Mouse (Mus musculus) spleen, embryonic (tissue): Measurements from ENCODE around the gene Dll4.

Source experiments
- CTCF ChIA-PET: fragments of 350-600 bp; sonication (Branson Sonifier 250); formaldehyde crosslinking; loops from one replicate; lab custom pipeline; 2022; lab: Charles Lee

Gene Dll4

GRCm38 (mm10) chr2:119325568-119326143, at the start of gene Dll4:
Dll4 (plus strand) TSS chr2:119325784.
- CTCF ChIA-PET, result no interaction called here

GRCm38 (mm10) chr2:119276926-119277325, 48.7 kb upstream of the Dll4 start:
- CTCF ChIA-PET, result no interaction called here

- CTCF ChIA-PET, result no interaction called here
These were observed 47.8 kb upstream of the Dll4 start for GRCm38 (mm10) chr2:119277810-119278209.

GRCm38 (mm10) chr2:119281899-119282565, 43.6 kb upstream of the Dll4 start:
- CTCF ChIA-PET, result no interaction called here

GRCm38 (mm10) chr2:119287372-119287771, 38.2 kb upstream of the Dll4 start:
- CTCF ChIA-PET, result interaction anchor here (0.7 kb wide), 2 partner anchors 36 to 1761 kb away, joined by 3 read pairs; no protein-coding TSS in a partner anchor

- CTCF ChIA-PET, result interaction anchor here (0.6 to 0.7 kb wide), 3 partner anchors 37 to 1882 kb away, joined by 3 to 4 read pairs (median 3); partner anchors contain the start of genes Tubgcp4 and Zscan29
These were observed 37.2 kb upstream of the Dll4 start, which contains the start of gene Vps18 for GRCm38 (mm10) chr2:119288270-119288882. Vps18 (plus strand) TSS chr2:119288740.

- CTCF ChIA-PET, result interaction anchor here (0.6 to 1.0 kb wide), 2 partner anchors 68 to 187 kb away, joined by 3 to 9 read pairs; no protein-coding TSS in a partner anchor
These were observed 36.6 kb upstream of the Dll4 start for GRCm38 (mm10) chr2:119289014-119289416.

- CTCF ChIA-PET, result interaction anchor here (0.7 kb wide), 1 partner anchor 1483 kb away, joined by 4 read pairs; no protein-coding TSS in a partner anchor
These were observed 33.3 kb upstream of the Dll4 start for GRCm38 (mm10) chr2:119292281-119292680.

GRCm38 (mm10) chr2:119292852-119293251, 32.7 kb upstream of the Dll4 start:
- CTCF ChIA-PET, result no interaction called here

- CTCF ChIA-PET, result no interaction called here
These were observed 32.3 kb upstream of the Dll4 start for GRCm38 (mm10) chr2:119293311-119293710.

GRCm38 (mm10) chr2:119293776-119294390, 31.7 kb upstream of the Dll4 start:
- CTCF ChIA-PET, result no interaction called here

- CTCF ChIA-PET, result no interaction called here
These were observed 31.2 kb upstream of the Dll4 start for GRCm38 (mm10) chr2:119294411-119294810.

GRCm38 (mm10) chr2:119296756-119297155, 28.8 kb upstream of the Dll4 start:
- CTCF ChIA-PET, result no interaction called here

- CTCF ChIA-PET, result interaction anchor here (0.5 to 0.7 kb wide), 2 partner anchors 130 to 237 kb away, joined by 3 read pairs; no protein-coding TSS in a partner anchor
These were observed 28.1 kb upstream of the Dll4 start for GRCm38 (mm10) chr2:119297506-119297905.

GRCm38 (mm10) chr2:119298330-119298729, 27.3 kb upstream of the Dll4 start:
- CTCF ChIA-PET, result interaction anchor here (0.7 to 0.9 kb wide), 2 partner anchors 100 to 138 kb away, joined by 3 to 8 read pairs; no protein-coding TSS in a partner anchor

GRCm38 (mm10) chr2:119298839-119299238, 26.7 kb upstream of the Dll4 start:
- CTCF ChIA-PET, result interaction anchor here (0.5 to 1.4 kb wide), 4 partner anchors 99 to 1829 kb away, joined by 3 to 8 read pairs (median 3); no protein-coding TSS in a partner anchor

GRCm38 (mm10) chr2:119299981-119300818, 25.4 kb upstream of the Dll4 start:
- CTCF ChIA-PET, result interaction anchor here (0.5 to 1.4 kb wide), 8 partner anchors 11 to 174 kb away, joined by 3 to 9 read pairs (median 3); no protein-coding TSS in a partner anchor

- CTCF ChIA-PET, result interaction anchor here (0.5 to 1.0 kb wide), 6 partner anchors 10 to 113 kb away, joined by 3 to 9 read pairs (median 3); no protein-coding TSS in a partner anchor
These were observed 24.6 kb upstream of the Dll4 start for GRCm38 (mm10) chr2:119300819-119301493.

GRCm38 (mm10) chr2:119302876-119303275, 22.7 kb upstream of the Dll4 start:
- CTCF ChIA-PET, result no interaction called here

- CTCF ChIA-PET, result no interaction called here
These were observed 21.2 kb upstream of the Dll4 start for GRCm38 (mm10) chr2:119304391-119304790.
